Mouse (Mus musculus): ENCODE data around the gene Psmb6. TPM values are rescaled to one million over a fixed set of nuclear protein-coding genes. Genes with fewer than 3 reads are reported as not detected.

The Psmb6 gene
- polyA plus RNA-seq, 2 experiments, result 155 to 345 TPM

DNA sequence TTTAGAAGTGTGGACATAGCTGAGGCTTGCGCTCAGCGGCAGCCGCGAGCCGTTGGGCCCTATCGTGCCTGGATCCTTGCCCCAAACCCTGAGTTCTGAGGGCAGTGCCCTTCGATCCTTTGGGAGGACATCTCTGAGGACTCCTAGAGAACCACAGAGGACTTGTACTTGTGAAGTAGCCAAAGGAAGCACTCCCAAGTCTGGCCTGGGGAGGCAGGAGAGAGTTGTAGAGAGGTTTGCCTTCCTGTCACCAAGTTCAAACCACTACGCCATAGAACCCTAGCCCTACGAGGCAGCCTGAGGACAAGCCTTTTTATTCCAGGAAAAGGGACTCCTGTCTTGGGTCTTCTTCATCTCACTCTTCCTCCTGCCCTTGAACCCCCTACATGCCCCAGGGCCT lies 32.4 kb downstream of the Psmb6 start:
- Histone ChIP-seq H3K27me3 (ENCODE audit: control insufficient read depth, insufficient read depth, low read length) (no peaks in the 10 kb centered on the region), H3K4me1 (replicated peaks; ENCODE audit: control insufficient read depth in 2 of 2, insufficient read depth in 2 of 2, low read length in 1 of 2) (peaks cover 7 to 8% of the 10 kb centered on the region in 2 experiments), H3K9ac (replicated peaks) (no peak overlapping the region), H3K4me3 (ENCODE audit: insufficient read depth in 1 of 2, low read depth in 2 of 2, low read length in 2 of 2) (no peak overlapping the region), H3K36me3 (replicated peaks; ENCODE audit: control insufficient read depth, insufficient read depth, low read depth) (no peaks in the 10 kb centered on the region), H3K27ac (no peak overlapping the region), H3K4me2 (ENCODE audit: low read depth) (no peak overlapping the region), H3K9me3 (ENCODE audit: control insufficient read depth, low read length) (no peaks in the 10 kb centered on the region)
- TF ChIP-seq CTCF (IDR thresholded peaks at IDR 0.05; ENCODE audit: low read depth) (no peak), EP300 (IDR thresholded peaks at IDR 0.05; ENCODE audit: low read depth) (no peak)
- ATAC-seq (ENCODE audit: insufficient read depth) (no peak), DNase-seq (ENCODE audit: low read depth in 3 of 3, low spot score in 3 of 3) (no peak)
- WGBS (ENCODE audit: insufficient replicate concordance), result 78% methylated on average over 9 of the region's 9 CpGs

DNA sequence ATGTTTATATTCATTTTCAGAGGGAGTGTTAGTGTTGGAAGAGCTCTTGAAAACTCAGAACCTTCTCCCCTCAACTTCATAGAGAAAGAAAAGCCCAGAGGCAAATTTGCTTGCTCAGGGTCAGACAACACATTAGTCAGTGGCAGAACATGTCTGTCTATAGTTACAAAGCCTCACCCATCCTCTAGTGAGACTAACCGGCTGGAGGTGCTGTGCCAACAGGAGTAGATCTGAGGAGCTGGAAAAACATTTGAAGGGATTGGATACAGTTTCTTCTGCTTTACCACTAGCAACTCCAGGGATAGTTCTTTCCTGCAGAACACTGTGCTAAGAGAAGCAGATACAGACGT lies 36.7 kb downstream of the Psmb6 start:
- H3K27ac ChIP-seq, result no peak overlapping the region
- TF ChIP-seq EP300 (IDR thresholded peaks at IDR 0.05; ENCODE audit: low read depth) (no peak), CTCF (IDR thresholded peaks at IDR 0.05; ENCODE audit: low read depth) (no peak)
- peaks cover 11 to 28% of the 10 kb centered on the region in 2 experiments for H3K4me1 ChIP-seq (replicated peaks; ENCODE audit: control insufficient read depth in 2 of 2, insufficient read depth in 2 of 2, low read length in 1 of 2)
- peak overlapping the region; percentile 91 for H3K4me2 ChIP-seq (ENCODE audit: low read depth)
- no peaks in the 10 kb centered on the region for H3K9me3 ChIP-seq (ENCODE audit: control insufficient read depth, low read length)
- DNase-seq (ENCODE audit: low read depth in 3 of 3, low spot score in 3 of 3) (no peak), ATAC-seq (ENCODE audit: insufficient read depth) (no peak)
- peak overlapping the region; percentile 73 to 93 for H3K4me3 ChIP-seq (ENCODE audit: insufficient read depth in 1 of 2, low read depth in 2 of 2, low read length in 2 of 2)
- H3K36me3 ChIP-seq (replicated peaks; ENCODE audit: control insufficient read depth, insufficient read depth, low read depth), result no peaks in the 10 kb centered on the region
- WGBS (ENCODE audit: insufficient replicate concordance), result 7% methylated on average over 2 of the region's 2 CpGs
- H3K9ac ChIP-seq (replicated peaks), result no peak overlapping the region
- H3K27me3 ChIP-seq (ENCODE audit: control insufficient read depth, insufficient read depth, low read length), result no peaks in the 10 kb centered on the region

DNA sequence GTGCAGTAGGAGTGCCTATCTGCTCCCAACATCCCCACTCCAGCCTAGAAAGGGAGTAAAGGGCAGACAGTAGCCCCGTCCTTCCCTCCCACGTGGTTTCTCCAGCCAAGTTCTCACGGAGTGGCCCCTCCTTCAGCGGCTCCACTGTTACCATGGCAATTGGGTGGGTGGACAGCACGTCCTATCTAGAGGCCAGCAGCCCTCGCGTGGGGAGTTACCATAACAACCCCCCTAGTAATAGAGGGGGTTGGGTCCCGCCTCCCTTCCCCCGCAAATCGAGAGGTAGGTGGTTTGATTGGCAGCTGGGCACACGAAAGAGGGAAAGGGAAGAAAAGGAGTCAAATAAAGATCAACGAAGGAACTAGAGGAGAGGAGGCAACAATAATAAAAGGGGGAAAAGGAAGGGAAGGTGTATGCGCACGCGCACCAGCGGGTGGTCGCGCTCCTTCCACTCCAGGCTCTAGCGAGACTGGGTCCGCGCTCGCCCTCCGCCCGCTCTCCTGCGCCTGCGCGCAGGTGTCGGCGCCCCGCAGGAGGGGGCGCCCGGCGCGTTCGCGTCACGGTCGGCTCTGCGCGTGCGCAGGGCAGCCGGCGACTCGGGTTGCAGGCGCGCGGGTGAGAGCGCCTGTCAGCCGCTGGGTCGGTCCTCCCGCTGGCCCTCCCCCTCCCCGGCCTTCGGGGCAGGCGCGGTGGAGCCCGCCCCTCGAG lies 37.3 kb downstream of the Psmb6 start, which contains the start of gene Mink1:
Gene Mink1, plus strand, starts transcription at position 595 of the 708 bp plus-strand sequence.
- H3K9ac ChIP-seq (replicated peaks), result peak within 1 kb of the TSS; percentile 78
- H3K36me3 ChIP-seq (replicated peaks; ENCODE audit: control insufficient read depth, insufficient read depth, low read depth), result no peaks in the 10 kb centered on the region
- peak within 1 kb of the TSS; percentile 91 for H3K4me2 ChIP-seq (ENCODE audit: low read depth)
- DNase-seq (ENCODE audit: low read depth in 3 of 3, low spot score in 3 of 3) (peak; percentile 70 to 72 (median 71)), ATAC-seq (ENCODE audit: insufficient read depth) (peak; percentile 85)
- under 1% methylated on average over 56 of the region's 57 CpGs for WGBS (ENCODE audit: insufficient replicate concordance)
- no peaks in the 10 kb centered on the region for H3K9me3 ChIP-seq (ENCODE audit: control insufficient read depth, low read length)
- no peaks in the 10 kb centered on the region for H3K27me3 ChIP-seq (ENCODE audit: control insufficient read depth, insufficient read depth, low read length)
- H3K4me1 ChIP-seq (replicated peaks; ENCODE audit: control insufficient read depth in 2 of 2, insufficient read depth in 2 of 2, low read length in 1 of 2), result peaks cover 11 to 28% of the 10 kb centered on the region in 2 experiments
- H3K27ac ChIP-seq, result peak within 1 kb of the TSS; percentile 26; the same call in 1 of the 2 replicates
- H3K4me3 ChIP-seq (ENCODE audit: insufficient read depth in 1 of 2, low read depth in 2 of 2, low read length in 2 of 2), result peak within 1 kb of the TSS; percentile 73 to 93
- TF ChIP-seq CTCF (IDR thresholded peaks at IDR 0.05; ENCODE audit: low read depth) (no peak), EP300 (IDR thresholded peaks at IDR 0.05; ENCODE audit: low read depth) (no peak)

DNA sequence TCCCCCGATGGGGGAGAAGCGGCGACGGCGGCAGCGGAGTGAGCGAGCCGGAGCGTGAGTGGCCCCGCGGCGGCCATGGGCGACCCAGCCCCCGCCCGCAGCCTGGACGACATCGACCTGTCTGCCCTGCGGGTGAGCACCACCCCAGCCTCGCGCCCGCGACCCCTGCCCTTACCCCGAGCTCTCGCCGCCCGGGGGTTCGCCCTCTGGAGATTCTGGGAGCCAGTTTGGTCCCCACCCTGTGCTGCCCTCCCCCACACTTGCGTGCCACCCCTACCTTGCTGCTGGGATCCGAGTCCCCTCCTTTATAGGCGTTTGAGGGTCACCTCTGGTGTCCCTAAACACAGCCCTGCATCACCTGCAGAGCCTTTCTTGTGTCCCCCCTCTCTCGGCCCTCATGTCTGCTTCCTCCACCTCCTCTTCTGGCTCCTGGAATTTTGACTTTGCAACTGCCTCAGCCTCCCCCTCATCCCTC lies 37.9 kb downstream of the Psmb6 start:
- Histone ChIP-seq H3K27me3 (ENCODE audit: control insufficient read depth, insufficient read depth, low read length) (no peaks in the 10 kb centered on the region), H3K27ac (no peak overlapping the region), H3K9ac (replicated peaks) (peak overlapping the region; percentile 78), H3K36me3 (replicated peaks; ENCODE audit: control insufficient read depth, insufficient read depth, low read depth) (no peaks in the 10 kb centered on the region), H3K4me2 (ENCODE audit: low read depth) (peak overlapping the region; percentile 91), H3K9me3 (ENCODE audit: control insufficient read depth, low read length) (no peaks in the 10 kb centered on the region), H3K4me1 (replicated peaks; ENCODE audit: control insufficient read depth in 2 of 2, insufficient read depth in 2 of 2, low read length in 1 of 2) (peaks cover 11 to 28% of the 10 kb centered on the region in 2 experiments), H3K4me3 (ENCODE audit: insufficient read depth in 1 of 2, low read depth in 2 of 2, low read length in 2 of 2) (peak overlapping the region; percentile 73 to 93)
- ATAC-seq (ENCODE audit: insufficient read depth) (no peak; the same call in 1 of the 2 replicates), DNase-seq (ENCODE audit: low read depth in 3 of 3, low spot score in 3 of 3) (no peak)
- WGBS (ENCODE audit: insufficient replicate concordance), result 0% methylated on average over 24 of the region's 31 CpGs
- no peak for TF ChIP-seq CTCF (IDR thresholded peaks at IDR 0.05; ENCODE audit: low read depth)
- TF ChIP-seq EP300 (IDR thresholded peaks at IDR 0.05; ENCODE audit: low read depth), result no peak

DNA sequence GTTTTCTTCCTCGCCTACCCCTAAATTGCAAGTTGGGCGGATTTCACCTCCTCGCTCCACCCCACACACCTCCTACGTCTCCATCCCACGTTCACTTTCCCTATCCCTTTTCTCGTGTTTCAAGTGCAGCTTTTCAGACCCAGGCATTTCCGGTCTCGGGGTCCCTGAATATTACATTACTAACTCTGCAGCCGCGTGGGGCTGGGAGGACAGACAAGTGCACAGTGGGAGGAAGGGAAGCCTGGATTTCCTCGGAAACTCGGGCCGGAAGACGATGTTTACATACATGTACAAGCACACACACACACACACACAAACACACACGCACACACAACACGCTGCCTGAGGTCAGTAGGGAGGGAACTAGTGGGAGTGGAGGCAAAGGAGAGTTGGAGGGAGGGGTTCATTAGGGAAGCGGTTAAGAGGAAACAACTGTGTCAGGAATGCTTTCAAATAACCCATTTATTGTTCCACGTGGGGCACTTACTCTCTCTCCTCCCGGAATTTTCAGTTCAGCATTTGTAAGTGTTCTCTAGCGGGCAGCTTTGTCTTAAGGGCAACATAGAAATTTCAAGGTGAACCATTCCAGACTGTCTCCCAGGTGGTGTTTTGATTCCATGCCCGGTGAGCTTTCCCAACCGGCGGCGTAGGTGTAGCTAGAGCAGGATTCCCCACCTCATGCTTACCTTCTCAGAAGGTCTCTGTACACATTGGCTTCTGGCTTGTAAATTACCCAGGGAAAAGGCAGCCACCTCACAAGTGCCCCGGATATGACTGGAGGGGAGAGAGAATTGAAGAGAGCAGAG lies 38.5 kb downstream of the Psmb6 start:
- WGBS (ENCODE audit: insufficient replicate concordance), result 3% methylated on average over 25 of the region's 25 CpGs
- ATAC-seq (ENCODE audit: insufficient read depth) (no peak), DNase-seq (ENCODE audit: low read depth in 3 of 3, low spot score in 3 of 3) (no peak)
- H3K4me2 ChIP-seq (ENCODE audit: low read depth), result peak overlapping the region; percentile 91
- TF ChIP-seq CTCF (IDR thresholded peaks at IDR 0.05; ENCODE audit: low read depth) (no peak), EP300 (IDR thresholded peaks at IDR 0.05; ENCODE audit: low read depth) (no peak)
- no peaks in the 10 kb centered on the region for H3K9me3 ChIP-seq (ENCODE audit: control insufficient read depth, low read length)
- H3K27ac ChIP-seq, result peak overlapping the region; percentile 41; the same call in 1 of the 2 replicates
- peak overlapping the region; percentile 78 for H3K9ac ChIP-seq (replicated peaks)
- H3K4me1 ChIP-seq (replicated peaks; ENCODE audit: control insufficient read depth in 2 of 2, insufficient read depth in 2 of 2, low read length in 1 of 2), result peaks cover 11 to 28% of the 10 kb centered on the region in 2 experiments
- no peaks in the 10 kb centered on the region for H3K36me3 ChIP-seq (replicated peaks; ENCODE audit: control insufficient read depth, insufficient read depth, low read depth)
- H3K27me3 ChIP-seq (ENCODE audit: control insufficient read depth, insufficient read depth, low read length), result no peaks in the 10 kb centered on the region
- H3K4me3 ChIP-seq (ENCODE audit: insufficient read depth in 1 of 2, low read depth in 2 of 2, low read length in 2 of 2), result peak overlapping the region; percentile 73 to 93

Measured in liver, embryonic 14.5 days (tissue).